Mouse (Mus musculus) CH12.LX (cell line): Measurements from ENCODE around the gene Mamstr. TPM values are rescaled to one million over a fixed set of nuclear protein-coding genes. Genes with fewer than 3 reads are reported as not detected.

Experiments
- DNase-seq: peaks from one replicate; pipeline ENCODE4 v3.0.0-alpha.2; 2013; ENCODE audit errors: extremely low read depth
- H3K27ac ChIP-seq: 2 replicates; pipeline ENCODE4 v1.5.1; 2012; ENCODE audit warnings: low read depth, mild to moderate bottlenecking, control low read depth, moderate library complexity; ENCODE audit not compliant: insufficient read depth
- H3K27me3 ChIP-seq: replicated peaks from 2 replicates; pipeline ENCODE3; 2012; ENCODE audit warnings: inconsistent platforms
- H3K36me3 ChIP-seq, 2 experiments: replicated peaks in 1 of 2; 2 replicates each; pipeline versions ENCODE3 to v1.6.1; 2012; ENCODE audit warnings: inconsistent platforms in 1 of 2, low read length in 1 of 2, mild to moderate bottlenecking in 1 of 2, mixed read lengths in 1 of 2, moderate library complexity in 1 of 2; ENCODE audit not compliant: control insufficient read depth in 1 of 2, insufficient read depth in 1 of 2
- H3K4me1 ChIP-seq, 2 experiments: 2 replicates each; pipeline ENCODE4 v1.6.1; 2012; ENCODE audit warnings: inconsistent platforms in 1 of 2, moderate library complexity in 1 of 2; ENCODE audit not compliant: insufficient read depth in 2 of 2, control insufficient read depth in 1 of 2
- H3K4me2 ChIP-seq: 2 replicates; pipeline ENCODE4 v1.6.1; 2012; ENCODE audit warnings: low read depth, mild to moderate bottlenecking, control low read depth; ENCODE audit not compliant: poor library complexity, insufficient read depth, severe bottlenecking
- H3K4me3 ChIP-seq, 3 experiments: fragments of 150-350 bp in 1 of 3; sonication (generic) in 1 of 3; replicated peaks in 1 of 3; 2 replicates each; pipeline versions ENCODE3 to v1.5.1; 2011 to 2012; ENCODE audit warnings: low read depth in 2 of 3, low read length in 2 of 3, mild to moderate bottlenecking in 2 of 3, moderate library complexity in 2 of 3, control low read depth in 1 of 3, improper control_type of control experiment in 1 of 3, inconsistent platforms in 1 of 3, mixed read lengths in 1 of 3; ENCODE audit not compliant: poor library complexity in 1 of 3
- H3K79me2 ChIP-seq: replicated peaks from 2 replicates; pipeline ENCODE4 v1.6.1; 2012; ENCODE audit warnings: mild to moderate bottlenecking, moderate library complexity; ENCODE audit not compliant: control insufficient read depth, poor library complexity, insufficient read depth, severe bottlenecking; ENCODE audit errors: extremely low read depth
- H3K9ac ChIP-seq: 2 replicates; pipeline ENCODE4 v1.6.1; 2012; ENCODE audit warnings: low read depth, mild to moderate bottlenecking, control low read depth, moderate library complexity; ENCODE audit not compliant: insufficient read depth
- H3K9me3 ChIP-seq: replicated peaks from 2 replicates; pipeline ENCODE3; 2012; ENCODE audit warnings: low read length, inconsistent platforms, mixed read lengths
- CHD2 ChIP-seq: IDR thresholded peaks from 2 replicates; pipeline ENCODE4 v1.6.1; 2011; ENCODE audit warnings: low read length, improper control_type of control experiment
- CTCF ChIP-seq, 2 experiments: IDR thresholded peaks in 1 of 2; conservative IDR thresholded peaks in 1 of 2; 2 replicates each; pipeline ENCODE4 v1.5.1; 2011 to 2012; ENCODE audit warnings: low read depth in 2 of 2, low read length in 2 of 2, improper control_type of control experiment in 1 of 2, inconsistent platforms in 1 of 2, mild to moderate bottlenecking in 1 of 2, moderate library complexity in 1 of 2
- E2F4 ChIP-seq: IDR thresholded peaks from 2 replicates; pipeline ENCODE4 v1.6.1; 2011; ENCODE audit warnings: low read depth, low read length, improper control_type of control experiment; ENCODE audit not compliant: insufficient replicate concordance
- EP300 ChIP-seq: IDR thresholded peaks from 2 replicates; pipeline ENCODE4 v1.6.1; 2011; ENCODE audit warnings: low read length, improper control_type of control experiment
- ETS1 ChIP-seq: conservative IDR thresholded peaks from 2 replicates; pipeline ENCODE4 v1.6.1; 2012; ENCODE audit warnings: low read depth, mild to moderate bottlenecking, inconsistent platforms, low read length, improper control_type of control experiment, moderate library complexity
- HCFC1 ChIP-seq: IDR thresholded peaks from 2 replicates; pipeline ENCODE4 v1.6.1; 2012; ENCODE audit warnings: low read depth, mild to moderate bottlenecking, inconsistent platforms, low read length, improper control_type of control experiment
- IRF4 ChIP-seq: IDR thresholded peaks from 2 replicates; pipeline ENCODE4 v1.6.1; 2014; ENCODE audit warnings: low read depth, mild to moderate bottlenecking, inconsistent platforms, low read length, improper control_type of control experiment
- JUN ChIP-seq: IDR thresholded peaks from 2 replicates; pipeline ENCODE4 v1.6.1; 2011; ENCODE audit warnings: low read depth, mild to moderate bottlenecking, low read length, improper control_type of control experiment, moderate library complexity; ENCODE audit not compliant: insufficient read depth
- JUND ChIP-seq: conservative IDR thresholded peaks from 2 replicates; pipeline ENCODE4 v1.6.1; 2011; ENCODE audit warnings: low read depth, low read length, improper control_type of control experiment
- KAT2A ChIP-seq: IDR thresholded peaks from 2 replicates; pipeline ENCODE4 v1.6.1; 2012; ENCODE audit warnings: low read length, improper control_type of control experiment, inconsistent platforms; ENCODE audit not compliant: insufficient replicate concordance
- MAFK ChIP-seq: IDR thresholded peaks from 2 replicates; pipeline ENCODE4 v1.6.1; 2011; ENCODE audit warnings: low read length, improper control_type of control experiment; ENCODE audit not compliant: insufficient replicate concordance
- MXI1 ChIP-seq: IDR thresholded peaks from 2 replicates; pipeline ENCODE4 v1.6.1; 2011; ENCODE audit warnings: mild to moderate bottlenecking, low read depth, low read length, improper control_type of control experiment
- SIN3A ChIP-seq: IDR thresholded peaks from 2 replicates; pipeline ENCODE4 v1.6.1; 2012; ENCODE audit warnings: low read length, improper control_type of control experiment, inconsistent platforms
- TCF12 ChIP-seq: IDR thresholded peaks from 2 replicates; pipeline ENCODE4 v1.6.1; 2014; ENCODE audit warnings: low read depth, mild to moderate bottlenecking, inconsistent platforms, low read length, improper control_type of control experiment
- USF1 ChIP-seq: IDR thresholded peaks from 2 replicates; pipeline ENCODE4 v1.6.1; 2014; ENCODE audit warnings: low read depth, mild to moderate bottlenecking, inconsistent platforms, low read length, improper control_type of control experiment
- ZMIZ1 ChIP-seq: IDR thresholded peaks from 2 replicates; pipeline ENCODE4 v1.6.1; 2012; ENCODE audit warnings: low read depth, mild to moderate bottlenecking, inconsistent platforms, low read length, improper control_type of control experiment
- dilution Hi-C: fragments of 300-500 bp; cut with MboI; formaldehyde crosslinking; loops from 2 replicates; pipeline ENCODE4 v1.14.3; 2020; ENCODE audit warnings: low sequenced_read_pairs; ENCODE audit not compliant: extremely low pct_unique_long_range_greater_than_20kb, extremely low pct_ligation_motif_present
- in situ Hi-C: fragments of 300-500 bp; cut with MboI; formaldehyde crosslinking; loops from 3 replicates; pipeline ENCODE4 v1.14.3; 2019; ENCODE audit warnings: low sequenced_read_pairs, low pct_ligation_motif_present, low pct_unique_long_range_greater_than_20kb, mixed read lengths
- polyA plus RNA-seq: library from polyadenylated mRNA; unstranded; fragments of >175 nt; gene quantifications from 2 replicates; pipeline ENCODE4 v1.2.1, GENCODE M21; 2012; ENCODE audit warnings: low read depth; ENCODE audit not compliant: insufficient read length
- total RNA-seq, 2 experiments: library from RNA; depleted of rRNA; stranded (reverse); fragments of 300-350 nt in 1 of 2; fragments of >200 nt in 1 of 2; gene quantifications; 2 replicates each; pipeline ENCODE4 v1.2.3; 2012 to 2014

The Mamstr gene
- total and polyA plus RNA-seq, 3 experiments: 0.17 to 0.31 TPM; not detected in 1

DNA sequence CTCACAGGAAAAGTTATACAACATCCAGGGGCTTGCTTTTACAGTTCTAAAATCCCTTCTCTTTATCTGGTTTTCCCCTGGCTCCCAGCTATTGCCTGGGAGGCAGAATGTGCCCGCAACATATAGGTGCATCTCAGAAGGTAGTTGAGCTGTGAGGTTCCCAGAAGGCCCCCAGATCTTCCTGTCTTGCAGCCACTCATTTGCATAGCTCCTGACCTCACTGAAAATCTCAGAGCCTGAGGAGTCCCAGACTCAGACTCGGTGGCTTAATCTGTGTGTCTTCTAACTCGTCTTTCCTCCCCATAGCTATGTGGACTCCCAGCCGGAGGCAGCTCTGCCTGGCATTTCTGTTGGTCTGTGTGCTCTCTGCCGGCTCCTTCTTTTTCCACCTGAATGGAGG, 21.5 kb upstream of the Mamstr start (continued):
- no peak for TF ChIP-seq CHD2
- TF ChIP-seq IRF4: 0 out of 2 replicates have a peak, but pooled peaks have one; percentile 12
- no peak for TF ChIP-seq E2F4
- TF ChIP-seq KAT2A: no peak
- TF ChIP-seq MAFK: no peak
- no peak for TF ChIP-seq ZMIZ1
- peak; percentile 34; the same call in 1 of the 2 replicates for TF ChIP-seq TCF12
- no peak for TF ChIP-seq MXI1

DNA sequence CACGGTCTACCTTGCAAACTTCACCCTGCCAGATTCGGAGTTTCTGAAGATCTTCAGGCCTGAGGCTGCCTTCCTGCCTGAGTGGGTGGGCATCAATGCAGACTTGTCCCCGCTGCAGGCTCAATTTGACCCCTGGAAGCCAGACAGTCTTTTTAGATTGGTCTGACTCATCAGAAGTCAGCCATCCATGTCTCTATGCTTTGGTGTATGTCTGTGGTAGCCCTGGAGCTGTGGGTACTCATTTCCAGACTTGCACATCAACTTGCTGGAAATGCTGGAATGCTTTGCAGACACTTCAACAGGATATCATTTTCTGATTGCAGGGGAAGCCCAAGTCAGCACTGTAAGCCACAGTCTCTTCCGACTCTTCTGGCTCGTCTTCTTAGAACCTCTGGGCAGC, 20.2 kb upstream of the Mamstr start:
- Histone ChIP-seq H3K27me3 (no peaks in the 10 kb centered on the region), H3K9me3 (peaks cover 18% of the 10 kb centered on the region), H3K27ac (no peak overlapping the region), H3K9ac (peak overlapping the region; percentile 40; the same call in 1 of the 2 replicates), H3K79me2 (no peaks in the 10 kb centered on the region), H3K36me3 (peaks cover 0 to 29% of the 10 kb centered on the region in 2 experiments), H3K4me1 (peaks cover 33 to 65% of the 10 kb centered on the region in 2 experiments), H3K4me2 (peak overlapping the region; percentile 64; the same call in 1 of the 2 replicates), H3K4me3 (peak overlapping the region; percentile 21 to 52 (median 33))
- dilution Hi-C loops (no loop called here), in situ Hi-C loops (no loop called here)
- DNase-seq: no peak
- no peak for TF ChIP-seq SIN3A
- peak; percentile 21; the same call in 1 of the 2 replicates for TF ChIP-seq EP300

DNA sequence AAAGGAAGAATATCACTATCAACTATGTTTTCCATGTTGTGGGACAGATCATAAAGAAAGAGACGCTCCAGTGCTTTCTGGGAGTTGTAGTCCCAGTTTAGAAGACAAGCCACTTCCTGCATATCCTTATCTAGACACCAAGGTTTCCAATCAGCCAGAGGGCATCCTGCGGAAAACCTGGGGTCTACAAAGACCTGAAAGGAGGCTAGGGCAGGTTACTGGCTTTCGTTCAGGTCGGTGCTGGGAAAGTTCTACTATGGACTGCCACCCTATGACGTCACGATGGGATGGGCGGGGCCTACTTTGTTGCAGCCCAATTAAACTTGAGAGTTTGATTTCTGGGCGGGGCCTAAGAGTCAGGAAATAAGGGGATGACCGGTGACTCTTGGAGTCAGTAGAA, 18.3 kb upstream of the Mamstr start, which contains the start of gene Izumo1:
Gene Izumo1 (plus strand): TSS at position 369 of the 400 bp plus-strand sequence.
- H3K27me3 ChIP-seq: no peaks in the 10 kb centered on the region
- peak within 1 kb of the TSS in 1 of 3 experiments; percentile 52 for H3K4me3 ChIP-seq
- dilution Hi-C loops (no loop called here), in situ Hi-C loops (no loop called here)
- peaks cover 18% of the 10 kb centered on the region for H3K9me3 ChIP-seq
- H3K9ac ChIP-seq: no peak within 1 kb of the TSS
- peaks cover 0 to 29% of the 10 kb centered on the region in 2 experiments for H3K36me3 ChIP-seq
- H3K79me2 ChIP-seq: no peaks in the 10 kb centered on the region
- peaks cover 21 to 47% of the 10 kb centered on the region in 2 experiments for H3K4me1 ChIP-seq
- no peak for DNase-seq
- no peak within 1 kb of the TSS for H3K27ac ChIP-seq
- no peak for TF ChIP-seq USF1
- no peak for TF ChIP-seq ZMIZ1
- no peak for TF ChIP-seq ETS1
- TF ChIP-seq HCFC1: peak; percentile 53
- TF ChIP-seq CTCF (conservative IDR thresholded peaks at IDR 0.05 in 1 of 2, IDR thresholded peaks at IDR 0.05 in 1 of 2; ENCODE audit: low read depth in 2 of 2, low read length in 2 of 2): no peak
- no peak for TF ChIP-seq JUND
- TF ChIP-seq JUN: no peak
- no peak within 1 kb of the TSS for H3K4me2 ChIP-seq
